In the genomic region with DNA sequence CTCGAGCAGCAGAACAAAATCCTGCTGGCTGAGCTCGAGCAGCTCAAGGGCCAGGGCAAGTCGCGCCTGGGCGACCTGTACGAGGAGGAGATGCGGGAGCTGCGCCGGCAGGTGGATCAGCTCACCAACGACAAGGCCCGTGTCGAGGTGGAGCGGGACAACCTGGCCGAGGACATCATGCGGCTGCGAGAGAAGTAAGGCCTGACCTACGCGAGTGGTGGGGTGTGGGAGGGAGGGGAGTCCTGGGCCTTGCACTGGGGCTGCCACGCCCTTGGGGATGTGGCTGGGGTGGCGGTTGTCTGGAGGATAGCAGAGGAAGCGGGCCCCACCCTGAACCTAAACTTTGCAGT, we compare ENCODE assay signal across 8 mouse cellular contexts. TPM values are rescaled to one million over a fixed set of nuclear protein-coding genes. Genes with fewer than 3 reads are reported as not detected.
DNase-seq lines count a peak whose midpoint lies in the region; ATAC-seq and TF ChIP-seq lines count a peak whose summit lies in the region.

No protein-coding gene starts in this region.

- no peaks in the 10 kb centered on the region for H3K9me3 ChIP-seq in embryonic facial prominence, embryonic 12.5 days
- H3K9me3 ChIP-seq in heart, embryonic 15.5 days (replicated peaks), result no peaks in the 10 kb centered on the region
- no peaks in the 10 kb centered on the region for H3K9me3 ChIP-seq in limb, embryonic 12.5 days
- no peaks in the 10 kb centered on the region for H3K9me3 ChIP-seq in midbrain, embryonic 11.5 days (ENCODE audit: control insufficient read depth, low read length)

- peak overlapping the region; percentile 96 for H3K27ac ChIP-seq in embryonic facial prominence, embryonic 12.5 days
- peak overlapping the region; percentile 99 for H3K27ac ChIP-seq in heart, embryonic 15.5 days
- H3K27ac ChIP-seq in limb, embryonic 12.5 days, result peak overlapping the region; percentile 94
- H3K27ac ChIP-seq in midbrain, embryonic 11.5 days (ENCODE audit: low read depth, low read length), result peak overlapping the region; percentile 84
- peak overlapping the region; percentile 77 for H3K27ac ChIP-seq in testis, adult 2 months (ENCODE audit: control insufficient read depth, insufficient read depth, low read depth, low read length)

- H3K9ac ChIP-seq in embryonic facial prominence, embryonic 12.5 days, result peak overlapping the region; percentile 84
- peak overlapping the region; percentile 88 for H3K9ac ChIP-seq in heart, embryonic 15.5 days
- peak overlapping the region; percentile 83 for H3K9ac ChIP-seq in limb, embryonic 12.5 days (replicated peaks)
- H3K9ac ChIP-seq in midbrain, embryonic 11.5 days (ENCODE audit: low read length), result peak overlapping the region; percentile 98

- TF ChIP-seq CTCF in testis, adult 2 months (IDR thresholded peaks at IDR 0.05; ENCODE audit: control insufficient read depth, insufficient read depth, insufficient replicate concordance, low read depth, low read length), result no peak

- no peaks in the 10 kb centered on the region for H3K27me3 ChIP-seq in embryonic facial prominence, embryonic 12.5 days
- no peaks in the 10 kb centered on the region for H3K27me3 ChIP-seq in heart, embryonic 15.5 days
- H3K27me3 ChIP-seq in limb, embryonic 12.5 days, result no peaks in the 10 kb centered on the region
- H3K27me3 ChIP-seq in midbrain, embryonic 11.5 days (ENCODE audit: control insufficient read depth, insufficient read depth, low read length), result no peaks in the 10 kb centered on the region
- no peaks in the 10 kb centered on the region for H3K27me3 ChIP-seq in testis, adult 2 months (ENCODE audit: control insufficient read depth, insufficient read depth, low read length)

- H3K4me2 ChIP-seq in embryonic facial prominence, embryonic 12.5 days (replicated peaks), result peak overlapping the region; percentile 74
- H3K4me2 ChIP-seq in heart, embryonic 15.5 days, result peak overlapping the region; percentile 75
- peak overlapping the region; percentile 82 for H3K4me2 ChIP-seq in limb, embryonic 12.5 days
- H3K4me2 ChIP-seq in midbrain, embryonic 11.5 days, result peak overlapping the region; percentile 65

- H3K4me1 ChIP-seq in embryonic facial prominence, embryonic 12.5 days, result peaks cover 16% of the 10 kb centered on the region; the same call in 1 of the 2 replicates
- H3K4me1 ChIP-seq in heart, embryonic 15.5 days (replicated peaks), result peaks cover 23% of the 10 kb centered on the region
- peaks cover 18% of the 10 kb centered on the region for H3K4me1 ChIP-seq in limb, embryonic 12.5 days (replicated peaks)
- H3K4me1 ChIP-seq in midbrain, embryonic 11.5 days (ENCODE audit: control insufficient read depth, insufficient read depth, low read length), result peaks cover 29% of the 10 kb centered on the region
- peaks cover 10% of the 10 kb centered on the region for H3K4me1 ChIP-seq in testis, adult 2 months (ENCODE audit: control insufficient read depth, insufficient read depth, low read length)

- no peak; the same call in 1 of the 2 replicates for ATAC-seq in embryonic facial prominence, embryonic 12.5 days (ENCODE audit: insufficient number of reproducible peaks, insufficient read depth, low FRiP score, low TSS enrichment)
- ATAC-seq in heart, embryonic 15.5 days (replicated peaks; ENCODE audit: insufficient number of reproducible peaks, insufficient read depth, low FRiP score, low read depth), result no peak; the same call in 1 of the 2 replicates
- peak; percentile 19; the same call in 1 of the 2 replicates for ATAC-seq in limb, embryonic 12.5 days (ENCODE audit: insufficient number of reproducible peaks, insufficient read depth, low FRiP score, low TSS enrichment, low read depth)
- ATAC-seq in midbrain, embryonic 11.5 days (ENCODE audit: low FRiP score), result no peak

- TF ChIP-seq POLR2A in testis, adult 2 months (IDR thresholded peaks at IDR 0.05; ENCODE audit: control insufficient read depth, low read depth, low read length), result no peak

- WGBS in embryonic facial prominence, embryonic 12.5 days, result under 1% methylated on average over 21 of the region's 21 CpGs
- WGBS in heart, embryonic 15.5 days, result 0% methylated on average over 21 of the region's 21 CpGs
- 1% methylated on average over 21 of the region's 21 CpGs for whole genome bisulfite sequencing in limb, embryonic 12.5 days
- WGBS in midbrain, embryonic 11.5 days, result 0% methylated on average over 21 of the region's 21 CpGs

- DNase-seq in ovary, adult 18-20 months (ENCODE audit: low spot score), result peak; percentile 4
- no peak for DNase-seq in ovary, postnatal 14 days (ENCODE audit: low spot score)
- peak; percentile 97 for DNase-seq in midbrain, embryonic 11.5 days (ENCODE audit: low spot score, missing footprints)
- no peak for DNase-seq in layer of hippocampus, postnatal 10 days (ENCODE audit: low spot score in 2 of 2)

- H3K36me3 ChIP-seq in embryonic facial prominence, embryonic 12.5 days, result peaks cover 22% of the 10 kb centered on the region
- peaks cover 21% of the 10 kb centered on the region for H3K36me3 ChIP-seq in heart, embryonic 15.5 days
- H3K36me3 ChIP-seq in limb, embryonic 12.5 days, result peaks cover 30% of the 10 kb centered on the region
- H3K36me3 ChIP-seq in midbrain, embryonic 11.5 days (ENCODE audit: control insufficient read depth, insufficient read depth, low read length), result peaks cover 13% of the 10 kb centered on the region
- no peaks in the 10 kb centered on the region for H3K36me3 ChIP-seq in testis, adult 2 months (ENCODE audit: control insufficient read depth, insufficient read depth, low read length)

- peak overlapping the region; percentile 72 for H3K4me3 ChIP-seq in embryonic facial prominence, embryonic 12.5 days
- H3K4me3 ChIP-seq in heart, embryonic 15.5 days, result peak overlapping the region; percentile 87
- H3K4me3 ChIP-seq in limb, embryonic 12.5 days (replicated peaks), result peak overlapping the region; percentile 77
- H3K4me3 ChIP-seq in midbrain, embryonic 11.5 days (ENCODE audit: low read depth, low read length), result peak overlapping the region; percentile 98
- peak overlapping the region; percentile 84 for H3K4me3 ChIP-seq in testis, adult 2 months (ENCODE audit: control insufficient read depth, low read depth, low read length)

RNA-seq across cellular contexts. Expression of gene Vim, which starts 1.0 kb away (rescaled TPM):
- polyA plus RNA-seq in embryonic facial prominence, embryonic 12.5 days (2016; fragmentation: Nextera tagmentation; extraction: Ambion mirVana), result 751 and 762 TPM in 2 replicates
- 867 and 926 TPM in 2 replicates for polyA plus RNA-seq in heart, embryonic 15.5 days (2015; fragmentation: Nextera tagmentation; extraction: Ambion mirVana)
- 485 and 505 TPM in 2 replicates for polyA plus RNA-seq in limb, embryonic 12.5 days (2016; fragmentation: Nextera tagmentation; extraction: Ambion mirVana)
- polyA plus RNA-seq in midbrain, embryonic 11.5 days (2014; fragmentation: Nextera tagmentation; extraction: Ambion mirVana), result 1,500 and 1,513 TPM in 2 replicates
- polyA plus RNA-seq in testis, adult 2 months (2012; rRNA removed), result 95.7 and 100 TPM in 2 replicates
- total RNA-seq in layer of hippocampus, postnatal 10 days (2021), result 100 to 1,000 TPM; 132 to 142 TPM

RNA-seq across cellular contexts. Expression of gene Trdmt1, which starts 30.3 kb away (rescaled TPM):
- polyA plus RNA-seq in embryonic facial prominence, embryonic 12.5 days (2016; fragmentation: Nextera tagmentation; extraction: Ambion mirVana), result 7.3 and 8.4 TPM in 2 replicates
- 7.6 and 8.1 TPM in 2 replicates for polyA plus RNA-seq in heart, embryonic 15.5 days (2015; fragmentation: Nextera tagmentation; extraction: Ambion mirVana)
- 9.3 and 11.0 TPM in 2 replicates for polyA plus RNA-seq in limb, embryonic 12.5 days (2016; fragmentation: Nextera tagmentation; extraction: Ambion mirVana)
- 9.6 and 12.7 TPM in 2 replicates for polyA plus RNA-seq in midbrain, embryonic 11.5 days (2014; fragmentation: Nextera tagmentation; extraction: Ambion mirVana)
- polyA plus RNA-seq in testis, adult 2 months (2012; rRNA removed), result 2.9 and 3.1 TPM in 2 replicates
- 1 to 10 TPM; 6.9 to 7.2 TPM for total RNA-seq in layer of hippocampus, postnatal 10 days (2021)

Comparison
In these comparisons a context has a peak if more than half of its experiments do, and no peak if none do; other contexts are left out.
1. DNase-seq: peak in ovary, adult 18-20 months (single experiment) and midbrain, embryonic 11.5 days (single experiment); none in ovary, postnatal 14 days (single experiment) and layer of hippocampus, postnatal 10 days (0 of 2).
2. Peak in every context shown above with its lines, with median percentiles within 50 percentile points of each other: H3K27ac ChIP-seq, H3K4me2 ChIP-seq, H3K4me3 ChIP-seq and H3K9ac ChIP-seq.